Mouse (Mus musculus): ENCODE data around the gene Mycbpap. TPM values are rescaled to one million over a fixed set of nuclear protein-coding genes. Genes with fewer than 3 reads are reported as not detected.

The Mycbpap gene
- polyA plus RNA-seq, 1 experiment from 2014 or later = 0.13 TPM

DNA sequence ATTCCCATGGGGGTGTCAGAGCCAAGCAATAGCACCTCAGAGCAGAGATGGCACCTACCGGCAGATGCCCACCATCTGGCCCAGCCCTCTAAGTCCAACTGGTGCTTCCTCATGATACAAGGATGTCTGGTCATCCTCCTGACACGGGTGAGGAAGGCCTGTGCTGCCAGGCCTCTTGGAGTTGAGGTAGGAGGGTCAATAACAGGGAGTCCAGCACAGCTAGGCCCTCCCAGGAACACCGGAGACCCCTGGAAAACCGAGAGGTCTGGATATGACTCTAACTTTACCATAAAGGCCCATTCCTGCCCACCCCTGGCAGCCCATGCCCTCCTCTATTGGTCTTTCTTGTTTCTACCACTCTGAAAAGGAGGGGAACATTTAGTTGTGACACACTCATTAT lies 20.9 kb upstream of the Mycbpap start:
- ATAC-seq = no peak
- Histone ChIP-seq H3K36me3 (replicated peaks; ENCODE audit: insufficient read depth, low read length) (no peaks in the 10 kb centered on the region), H3K27me3 (ENCODE audit: insufficient read depth, low read length) (no peaks in the 10 kb centered on the region), H3K9me3 (ENCODE audit: low read length) (no peaks in the 10 kb centered on the region), H3K4me1 (ENCODE audit: insufficient read depth) (no peaks in the 10 kb centered on the region), H3K9ac (replicated peaks) (no peak overlapping the region), H3K4me3 (ENCODE audit: low read depth, low read length) (no peak overlapping the region), H3K4me2 (ENCODE audit: low read depth, low read length) (no peak overlapping the region), H3K27ac (ENCODE audit: low read depth) (no peak overlapping the region)
- DNase-seq = no peak
- TF ChIP-seq EP300 (IDR thresholded peaks at IDR 0.05; ENCODE audit: low read depth) (no peak), CTCF (IDR thresholded peaks at IDR 0.05; ENCODE audit: low read depth) (no peak)
- 76% methylated on average over 4 of the region's 4 CpGs for WGBS (ENCODE audit: insufficient replicate concordance)

DNA sequence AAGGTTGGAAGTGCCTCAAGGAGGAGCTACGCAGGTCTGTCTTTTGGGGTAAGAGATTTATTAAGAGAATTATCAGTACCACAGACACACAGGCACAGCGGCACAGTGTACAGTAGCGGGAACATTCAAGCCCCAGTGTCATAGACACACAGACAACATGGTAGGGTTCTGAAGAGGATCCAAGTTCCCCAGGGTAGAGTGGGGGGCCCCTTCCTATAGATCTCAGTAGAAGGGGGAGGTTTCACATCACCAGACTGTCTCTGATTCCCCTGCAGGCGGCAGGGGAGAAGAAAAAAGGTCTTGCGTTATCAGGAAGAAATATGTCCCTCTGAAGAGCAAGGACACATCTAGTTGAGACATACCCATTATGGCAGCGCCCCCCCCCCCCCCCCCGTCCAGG lies 18.2 kb upstream of the Mycbpap start:
- H3K9ac ChIP-seq (replicated peaks) = no peak overlapping the region
- no peak for ATAC-seq
- H3K27me3 ChIP-seq (ENCODE audit: insufficient read depth, low read length) = no peaks in the 10 kb centered on the region
- no peak overlapping the region for H3K4me2 ChIP-seq (ENCODE audit: low read depth, low read length)
- no peaks in the 10 kb centered on the region for H3K36me3 ChIP-seq (replicated peaks; ENCODE audit: insufficient read depth, low read length)
- no peak overlapping the region for H3K27ac ChIP-seq (ENCODE audit: low read depth)
- H3K4me3 ChIP-seq (ENCODE audit: low read depth, low read length) = no peak overlapping the region
- H3K9me3 ChIP-seq (ENCODE audit: low read length) = no peaks in the 10 kb centered on the region
- no peak for TF ChIP-seq CTCF (IDR thresholded peaks at IDR 0.05; ENCODE audit: low read depth)
- no peak for TF ChIP-seq EP300 (IDR thresholded peaks at IDR 0.05; ENCODE audit: low read depth)
- DNase-seq = no peak
- WGBS (ENCODE audit: insufficient replicate concordance) = 71% methylated on average over 7 of the region's 7 CpGs
- H3K4me1 ChIP-seq (ENCODE audit: insufficient read depth) = no peaks in the 10 kb centered on the region

DNA sequence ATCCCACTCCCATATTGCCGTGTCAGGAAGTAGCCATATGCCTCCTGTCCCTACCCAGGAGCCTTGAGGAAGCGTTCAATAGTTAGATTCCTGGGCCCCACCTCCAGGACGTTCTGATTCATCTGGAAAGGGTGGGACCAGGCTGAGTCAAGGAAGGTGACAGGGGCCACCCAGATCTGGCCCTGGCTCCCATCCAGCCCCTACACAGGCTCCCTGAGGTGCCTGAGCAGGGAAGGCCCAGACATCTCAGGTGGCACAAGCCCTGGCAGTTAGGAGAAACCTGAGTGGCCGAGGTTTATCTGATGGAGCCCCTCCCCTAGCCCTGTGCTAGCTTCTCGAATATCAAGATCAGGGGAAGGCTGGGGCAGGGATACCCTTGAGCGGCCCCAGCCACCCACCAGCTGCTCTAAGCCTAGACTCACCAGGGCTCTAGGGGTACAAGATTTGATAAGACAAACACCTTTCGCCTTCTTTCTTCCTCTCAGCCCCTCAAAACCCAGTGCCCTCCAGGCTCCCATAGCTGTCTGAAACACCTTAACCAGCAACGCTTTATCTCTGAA lies 17.3 kb upstream of the Mycbpap start:
- TF ChIP-seq EP300 (IDR thresholded peaks at IDR 0.05; ENCODE audit: low read depth) (no peak), CTCF (IDR thresholded peaks at IDR 0.05; ENCODE audit: low read depth) (no peak)
- H3K36me3 ChIP-seq (replicated peaks; ENCODE audit: insufficient read depth, low read length) = no peaks in the 10 kb centered on the region
- no peaks in the 10 kb centered on the region for H3K27me3 ChIP-seq (ENCODE audit: insufficient read depth, low read length)
- no peaks in the 10 kb centered on the region for H3K9me3 ChIP-seq (ENCODE audit: low read length)
- no peaks in the 10 kb centered on the region for H3K4me1 ChIP-seq (ENCODE audit: insufficient read depth)
- 71% methylated on average over 8 of the region's 8 CpGs for WGBS (ENCODE audit: insufficient replicate concordance)
- H3K4me2 ChIP-seq (ENCODE audit: low read depth, low read length) = no peak overlapping the region
- no peak overlapping the region for H3K9ac ChIP-seq (replicated peaks)
- no peak for DNase-seq
- no peak overlapping the region for H3K4me3 ChIP-seq (ENCODE audit: low read depth, low read length)
- no peak overlapping the region for H3K27ac ChIP-seq (ENCODE audit: low read depth)
- no peak for ATAC-seq

DNA sequence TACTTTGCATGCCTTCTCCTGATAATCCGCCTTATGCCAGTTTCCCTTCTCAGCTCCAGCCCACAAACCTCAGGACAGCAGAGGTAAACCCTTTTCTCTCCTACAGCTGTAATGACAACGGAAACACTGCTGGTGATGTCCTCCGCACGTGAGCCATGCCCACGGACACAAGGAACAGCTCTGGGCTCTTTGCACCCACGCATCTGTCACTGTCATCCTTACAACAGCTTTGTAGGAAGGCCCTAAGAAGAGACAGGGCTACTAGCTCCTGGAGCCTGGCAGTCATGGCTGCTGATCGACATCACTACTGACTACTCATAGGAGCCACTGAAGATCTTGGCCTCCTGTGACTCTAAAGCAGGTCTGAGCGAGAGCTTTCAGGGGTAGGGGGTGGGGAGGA lies 11.6 kb upstream of the Mycbpap start:
- no peak overlapping the region for H3K4me3 ChIP-seq (ENCODE audit: low read depth, low read length)
- no peak overlapping the region for H3K9ac ChIP-seq (replicated peaks)
- 79% methylated on average over 8 of the region's 8 CpGs for WGBS (ENCODE audit: insufficient replicate concordance)

DNA sequence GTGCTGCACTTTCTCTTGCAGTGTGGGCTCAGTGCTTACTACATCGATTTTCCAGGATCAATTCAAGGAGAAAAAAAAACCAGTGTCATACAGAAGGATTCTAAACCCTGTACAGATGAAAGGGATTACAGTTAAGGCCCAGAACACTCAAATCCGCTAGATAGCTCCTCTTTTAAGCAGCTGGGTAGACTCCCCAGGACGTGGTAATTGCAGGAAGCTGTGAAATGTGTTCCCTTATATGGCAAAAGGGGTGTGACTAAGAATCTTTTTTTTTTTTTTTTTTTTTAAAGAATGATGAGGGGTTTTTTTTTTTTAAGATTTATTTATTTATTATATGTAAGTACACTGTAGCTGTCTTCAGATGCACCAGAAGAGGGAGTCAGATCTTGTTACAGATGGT lies 7.3 kb upstream of the Mycbpap start:
- no peak for DNase-seq
- Histone ChIP-seq H3K9me3 (ENCODE audit: low read length) (no peaks in the 10 kb centered on the region), H3K27me3 (ENCODE audit: insufficient read depth, low read length) (no peaks in the 10 kb centered on the region), H3K27ac (ENCODE audit: low read depth) (no peak overlapping the region), H3K9ac (replicated peaks) (no peak overlapping the region), H3K4me3 (ENCODE audit: low read depth, low read length) (no peak overlapping the region), H3K4me1 (ENCODE audit: insufficient read depth) (no peaks in the 10 kb centered on the region), H3K4me2 (ENCODE audit: low read depth, low read length) (no peak overlapping the region), H3K36me3 (replicated peaks; ENCODE audit: insufficient read depth, low read length) (no peaks in the 10 kb centered on the region)
- TF ChIP-seq CTCF (IDR thresholded peaks at IDR 0.05; ENCODE audit: low read depth) (no peak), EP300 (IDR thresholded peaks at IDR 0.05; ENCODE audit: low read depth) (no peak)
- ATAC-seq = no peak
- 53% methylated on average over 3 of the region's 3 CpGs for WGBS (ENCODE audit: insufficient replicate concordance)

More for the DNA sequence above, 11.6 kb upstream of the Mycbpap start:
- TF ChIP-seq CTCF (IDR thresholded peaks at IDR 0.05; ENCODE audit: low read depth) (no peak), EP300 (IDR thresholded peaks at IDR 0.05; ENCODE audit: low read depth) (no peak)
- Histone ChIP-seq H3K36me3 (replicated peaks; ENCODE audit: insufficient read depth, low read length) (no peaks in the 10 kb centered on the region), H3K27me3 (ENCODE audit: insufficient read depth, low read length) (no peaks in the 10 kb centered on the region), H3K27ac (ENCODE audit: low read depth) (no peak overlapping the region), H3K9me3 (ENCODE audit: low read length) (no peaks in the 10 kb centered on the region), H3K4me1 (ENCODE audit: insufficient read depth) (no peaks in the 10 kb centered on the region), H3K4me2 (ENCODE audit: low read depth, low read length) (no peak overlapping the region)
- DNase-seq (no peak), ATAC-seq (no peak)

DNA sequence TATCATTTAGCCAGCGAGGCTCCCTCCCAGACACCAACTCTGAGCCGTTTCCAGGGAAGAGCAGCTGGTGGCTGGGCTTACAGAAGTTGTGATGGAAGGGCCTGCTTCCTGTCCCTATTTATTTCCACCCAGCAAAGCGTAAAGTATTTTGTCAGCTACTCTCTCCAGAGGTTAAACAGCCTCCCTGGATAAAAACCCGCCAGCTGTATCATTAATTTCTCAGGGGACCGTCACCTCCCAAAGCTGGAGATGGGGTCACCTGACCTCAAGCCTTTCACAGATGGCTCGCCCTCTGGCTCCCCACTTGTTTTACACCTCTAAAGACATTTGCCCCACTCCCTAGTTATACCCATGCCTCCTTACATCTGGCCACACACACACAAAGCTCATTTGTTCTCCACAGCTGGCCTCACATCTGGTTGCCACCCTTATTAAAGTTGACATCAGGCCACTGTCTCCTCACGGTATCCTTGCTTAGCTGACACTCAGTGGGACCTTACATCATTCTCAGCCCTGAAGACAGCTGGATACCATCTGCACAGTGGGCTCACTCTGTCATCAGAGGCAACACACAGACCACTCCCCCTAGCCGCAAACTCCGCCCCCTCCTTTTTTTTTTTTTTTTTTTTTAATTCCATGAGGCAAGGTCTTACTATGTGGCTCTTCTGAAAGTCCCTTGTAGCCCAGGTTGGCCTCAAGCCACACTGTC lies 4.8 kb upstream of the Mycbpap start:
- H3K36me3 ChIP-seq (replicated peaks; ENCODE audit: insufficient read depth, low read length) = no peaks in the 10 kb centered on the region
- TF ChIP-seq CTCF (IDR thresholded peaks at IDR 0.05; ENCODE audit: low read depth) = no peak
- no peak for TF ChIP-seq EP300 (IDR thresholded peaks at IDR 0.05; ENCODE audit: low read depth)
- H3K27me3 ChIP-seq (ENCODE audit: insufficient read depth, low read length) = peaks cover 5% of the 10 kb centered on the region; the same call in 1 of the 2 replicates
- no peak overlapping the region for H3K9ac ChIP-seq (replicated peaks)
- ATAC-seq (no peak), DNase-seq (no peak)
- 62% methylated on average over 9 of the region's 9 CpGs for WGBS (ENCODE audit: insufficient replicate concordance)
- H3K4me3 ChIP-seq (ENCODE audit: low read depth, low read length) = no peak overlapping the region
- no peaks in the 10 kb centered on the region for H3K9me3 ChIP-seq (ENCODE audit: low read length)
- H3K4me2 ChIP-seq (ENCODE audit: low read depth, low read length) = no peak overlapping the region
- H3K27ac ChIP-seq (ENCODE audit: low read depth) = no peak overlapping the region
- peaks cover 3% of the 10 kb centered on the region for H3K4me1 ChIP-seq (ENCODE audit: insufficient read depth)

All from liver, postnatal 0 days (tissue).